Mouse (Mus musculus): ENCODE measurements at regions not wholly inside any gene's neighbourhood (a gene's known extent, or its start where the extent isn't known, plus 50 kb on each side); places are given as distances from the start of the nearest gene placed in this dataset.

DNA sequence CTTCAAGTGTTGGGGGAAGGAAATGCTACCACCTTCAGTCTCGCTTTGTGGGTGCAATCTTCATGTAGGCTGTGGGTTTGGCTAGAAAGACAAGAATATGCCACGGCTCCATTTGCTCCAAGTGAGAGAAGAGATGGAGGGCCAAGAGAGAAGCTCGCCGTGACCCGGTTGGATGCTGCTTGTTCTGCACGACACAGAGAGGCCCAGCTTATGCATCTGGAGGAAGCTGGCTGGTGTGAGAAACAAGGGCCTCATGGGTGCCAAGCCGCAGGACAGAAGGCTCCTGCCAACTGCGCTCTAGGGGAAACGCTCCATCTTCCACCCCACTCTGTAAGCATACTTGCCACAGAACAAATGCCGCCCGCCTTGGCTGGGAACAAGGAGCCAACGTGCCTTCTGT is 351.0 kb upstream of the Myt1l start:
- H3K27ac ChIP-seq (replicated peaks): no peak overlapping the region
- H3K4me2 ChIP-seq (replicated peaks): no peak overlapping the region
- peaks cover 4% of the 10 kb centered on the region; the same call in 1 of the 2 replicates for H3K4me1 ChIP-seq
- no peaks in the 10 kb centered on the region for H3K9me3 ChIP-seq
- no peak for ATAC-seq (ENCODE audit: low FRiP score, low read depth)
- H3K4me3 ChIP-seq: no peak overlapping the region
- no peaks in the 10 kb centered on the region for H3K36me3 ChIP-seq
- 93% methylated on average over 12 of the region's 12 CpGs for WGBS
- no peaks in the 10 kb centered on the region for H3K27me3 ChIP-seq
- no peak overlapping the region for H3K9ac ChIP-seq (replicated peaks)

- H3K9ac ChIP-seq (replicated peaks): no peak overlapping the region
- no peak overlapping the region for H3K4me2 ChIP-seq (replicated peaks)
- WGBS: 79% methylated on average over 14 of the region's 14 CpGs
- H3K27me3 ChIP-seq: no peaks in the 10 kb centered on the region
- H3K36me3 ChIP-seq: no peaks in the 10 kb centered on the region
- no peaks in the 10 kb centered on the region for H3K9me3 ChIP-seq
- peaks cover 4% of the 10 kb centered on the region; the same call in 1 of the 2 replicates for H3K4me1 ChIP-seq
- H3K27ac ChIP-seq (replicated peaks): no peak overlapping the region
- ATAC-seq (ENCODE audit: low FRiP score, low read depth): no peak
- H3K4me3 ChIP-seq: no peak overlapping the region
Measured at GRCm38 (mm10) chr12:29178168-29178895, 349.9 kb upstream of the Myt1l start.

DNA sequence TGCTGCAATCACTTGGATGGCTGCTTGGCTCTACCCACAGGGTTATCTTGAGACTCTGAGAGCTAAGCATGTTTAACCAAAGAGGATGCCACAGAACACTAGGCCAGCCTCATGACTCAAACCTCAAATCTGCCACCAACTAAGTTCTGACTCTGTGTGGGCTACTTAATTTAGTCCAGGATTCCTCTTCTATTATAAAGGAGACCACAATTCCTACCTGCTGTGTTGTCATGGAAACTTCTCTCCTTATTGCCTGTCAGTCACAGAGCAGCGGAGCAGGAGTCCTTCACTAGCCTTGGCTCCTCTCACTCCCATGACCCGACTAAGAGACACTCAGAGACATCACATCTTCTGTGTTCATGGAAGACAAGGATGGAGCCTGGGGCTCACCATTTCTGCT is 348.8 kb upstream of the Myt1l start:
- Histone ChIP-seq H3K36me3 (no peaks in the 10 kb centered on the region), H3K27ac (replicated peaks) (no peak overlapping the region), H3K9ac (replicated peaks) (no peak overlapping the region), H3K4me1 (peaks cover 4% of the 10 kb centered on the region; the same call in 1 of the 2 replicates), H3K4me2 (replicated peaks) (no peak overlapping the region), H3K9me3 (no peaks in the 10 kb centered on the region), H3K4me3 (no peak overlapping the region), H3K27me3 (no peaks in the 10 kb centered on the region)
- no peak for ATAC-seq (ENCODE audit: low FRiP score, low read depth)
- 15% methylated on average over 2 of the region's 2 CpGs for WGBS

DNA sequence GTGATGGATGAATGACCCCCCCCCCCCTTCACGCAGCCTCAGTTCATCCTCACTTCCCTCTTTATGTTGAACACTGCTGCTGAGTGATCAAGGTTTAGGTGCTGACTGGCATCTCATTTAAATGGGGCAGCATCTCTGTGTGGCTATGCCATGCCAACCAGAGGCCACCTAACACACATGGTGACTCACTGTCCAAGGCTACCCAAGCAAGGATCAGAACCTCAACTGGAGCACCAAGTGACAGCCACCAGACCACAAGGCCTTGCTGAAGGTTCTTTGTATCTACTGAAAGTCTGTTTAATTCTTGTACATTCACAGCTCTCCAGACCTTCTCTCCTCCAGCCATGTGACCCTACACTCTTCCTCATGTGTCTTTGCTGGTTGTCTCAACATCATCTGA is 347.6 kb upstream of the Myt1l start:
- no peak overlapping the region for H3K27ac ChIP-seq (replicated peaks)
- no peak overlapping the region for H3K4me3 ChIP-seq
- H3K4me2 ChIP-seq (replicated peaks): no peak overlapping the region
- WGBS: 71% methylated on average over 1 of the region's 1 CpGs
- H3K9me3 ChIP-seq: no peaks in the 10 kb centered on the region
- H3K4me1 ChIP-seq: peaks cover 3% of the 10 kb centered on the region; the same call in 1 of the 2 replicates
- no peaks in the 10 kb centered on the region for H3K27me3 ChIP-seq
- no peak overlapping the region for H3K9ac ChIP-seq (replicated peaks)
- no peak for ATAC-seq (ENCODE audit: low FRiP score, low read depth)
- no peaks in the 10 kb centered on the region for H3K36me3 ChIP-seq

DNA sequence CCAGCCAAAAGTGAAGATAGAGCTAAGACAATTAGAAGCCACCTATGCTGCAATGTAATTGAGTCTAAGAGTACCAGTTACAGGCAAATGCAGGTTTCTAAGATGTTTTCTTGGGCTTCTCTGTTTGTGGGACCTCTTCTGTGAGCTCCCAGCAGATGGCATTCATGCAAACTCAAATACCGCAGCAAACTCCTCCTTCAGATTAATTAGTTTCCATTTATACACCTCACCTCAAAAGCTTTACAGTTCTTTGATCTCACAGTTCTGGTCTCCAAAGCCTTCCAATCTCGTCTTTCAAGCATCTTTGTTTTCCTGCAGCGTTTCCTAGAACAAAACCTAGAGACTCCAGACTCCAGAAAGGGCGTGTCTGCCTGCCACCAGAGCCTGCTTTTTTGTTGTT is 340.6 kb upstream of the Myt1l start:
- H3K4me3 ChIP-seq: no peak overlapping the region
- peaks cover 5% of the 10 kb centered on the region; the same call in 1 of the 2 replicates for H3K9me3 ChIP-seq
- no peak overlapping the region for H3K27ac ChIP-seq (replicated peaks)
- no peaks in the 10 kb centered on the region for H3K36me3 ChIP-seq
- no peak for ATAC-seq (ENCODE audit: low FRiP score, low read depth)
- no peak overlapping the region for H3K9ac ChIP-seq (replicated peaks)
- WGBS: 49% methylated on average over 4 of the region's 4 CpGs
- no peak overlapping the region for H3K4me2 ChIP-seq (replicated peaks)
- H3K4me1 ChIP-seq: no peaks in the 10 kb centered on the region
- H3K27me3 ChIP-seq: no peaks in the 10 kb centered on the region

GRCm38 (mm10) chr12:29192391-29192790 is 335.8 kb upstream of the Myt1l start:
- no peak for ATAC-seq (ENCODE audit: low FRiP score, low read depth)
- H3K36me3 ChIP-seq: no peaks in the 10 kb centered on the region
- peaks cover 5% of the 10 kb centered on the region; the same call in 1 of the 2 replicates for H3K9me3 ChIP-seq
- 89% methylated on average over 3 of the region's 3 CpGs for WGBS
- H3K27me3 ChIP-seq: no peaks in the 10 kb centered on the region
- no peak overlapping the region for H3K27ac ChIP-seq (replicated peaks)
- H3K4me3 ChIP-seq: no peak overlapping the region
- H3K4me1 ChIP-seq: no peaks in the 10 kb centered on the region
- H3K9ac ChIP-seq (replicated peaks): no peak overlapping the region
- no peak overlapping the region for H3K4me2 ChIP-seq (replicated peaks)

DNA sequence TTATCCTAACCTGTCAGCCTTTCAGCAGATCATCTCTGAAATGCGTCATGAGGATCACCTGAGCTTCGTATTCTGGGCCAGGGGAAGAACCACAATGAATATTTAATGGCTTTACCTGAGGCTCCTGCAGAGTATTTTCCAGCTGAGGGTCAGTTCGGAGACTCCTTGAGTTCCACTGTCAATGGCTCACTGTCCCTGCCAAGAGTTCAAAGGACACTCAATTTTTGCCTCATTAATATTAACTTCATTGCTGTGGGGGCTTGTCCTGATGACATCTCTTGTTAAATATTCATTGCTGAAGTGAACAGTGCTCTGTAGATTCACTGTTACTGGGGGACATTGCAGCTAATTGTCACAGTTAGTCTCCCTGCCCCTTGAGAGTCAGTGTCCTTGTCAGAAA is 316.2 kb upstream of the Myt1l start:
- WGBS: 74% methylated on average over 3 of the region's 3 CpGs
- Histone ChIP-seq H3K9ac (replicated peaks) (no peak overlapping the region), H3K36me3 (no peaks in the 10 kb centered on the region), H3K27ac (replicated peaks) (no peak overlapping the region), H3K27me3 (no peaks in the 10 kb centered on the region), H3K4me3 (no peak overlapping the region), H3K9me3 (no peaks in the 10 kb centered on the region), H3K4me2 (replicated peaks) (no peak overlapping the region), H3K4me1 (no peaks in the 10 kb centered on the region)
- no peak for ATAC-seq (ENCODE audit: low FRiP score, low read depth)

GRCm38 (mm10) chr12:29213625-29214024 is 314.6 kb upstream of the Myt1l start:
- no peaks in the 10 kb centered on the region for H3K27me3 ChIP-seq
- ATAC-seq (ENCODE audit: low FRiP score, low read depth): no peak
- no peaks in the 10 kb centered on the region for H3K4me1 ChIP-seq
- no peaks in the 10 kb centered on the region for H3K36me3 ChIP-seq
- no peak overlapping the region for H3K27ac ChIP-seq (replicated peaks)
- H3K9ac ChIP-seq (replicated peaks): no peak overlapping the region
- no peak overlapping the region for H3K4me2 ChIP-seq (replicated peaks)
- H3K4me3 ChIP-seq: no peak overlapping the region
- WGBS: 88% methylated on average over 1 of the region's 1 CpGs
- no peaks in the 10 kb centered on the region for H3K9me3 ChIP-seq

DNA sequence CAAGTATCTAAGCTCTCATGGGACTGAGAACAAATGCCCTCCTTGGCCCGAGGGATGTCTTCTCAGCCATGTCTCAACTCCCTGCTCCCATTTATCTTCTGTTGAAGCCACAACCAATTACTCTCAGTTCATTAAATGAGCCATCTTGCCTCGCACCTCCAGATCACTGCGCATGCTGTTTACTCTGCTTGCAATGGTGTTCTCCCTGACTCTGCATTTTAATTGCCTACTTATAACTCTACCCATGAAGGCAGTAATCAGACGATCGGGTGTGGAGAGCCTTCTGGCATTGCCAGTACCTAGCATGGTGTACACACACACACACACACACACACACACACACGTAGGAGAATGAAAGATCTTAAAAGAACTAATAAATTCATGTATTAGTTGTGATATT is 306.1 kb upstream of the Myt1l start:
- Histone ChIP-seq H3K9ac (replicated peaks) (no peak overlapping the region), H3K27ac (replicated peaks) (no peak overlapping the region), H3K4me2 (replicated peaks) (no peak overlapping the region), H3K4me3 (no peak overlapping the region), H3K36me3 (no peaks in the 10 kb centered on the region), H3K9me3 (no peaks in the 10 kb centered on the region), H3K27me3 (no peaks in the 10 kb centered on the region), H3K4me1 (no peaks in the 10 kb centered on the region)
- WGBS: 89% methylated on average over 6 of the region's 6 CpGs
- no peak for ATAC-seq (ENCODE audit: low FRiP score, low read depth)

DNA sequence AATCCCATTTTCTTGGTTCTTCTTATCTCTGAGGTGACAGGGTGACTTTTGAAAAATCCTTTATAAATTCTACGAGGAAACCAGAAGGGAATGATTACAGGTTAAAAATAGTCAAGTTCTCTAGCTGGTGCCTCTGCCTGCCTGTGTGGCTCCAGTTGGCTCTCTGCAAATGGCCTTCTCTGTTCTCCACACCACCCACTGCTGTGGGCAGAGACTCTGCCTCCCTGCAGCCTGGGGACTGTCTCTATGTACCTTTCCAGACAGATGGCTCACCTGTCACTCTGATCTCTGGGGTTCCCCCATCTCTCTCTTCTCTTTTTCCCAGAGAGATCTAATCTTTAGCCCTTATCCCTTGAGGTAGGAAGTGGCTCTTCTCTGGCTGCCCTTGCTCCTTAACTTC is 302.2 kb upstream of the Myt1l start:
- ATAC-seq (ENCODE audit: low FRiP score, low read depth): no peak
- no peak overlapping the region for H3K27ac ChIP-seq (replicated peaks)
- no peak overlapping the region for H3K4me2 ChIP-seq (replicated peaks)
- H3K27me3 ChIP-seq: no peaks in the 10 kb centered on the region
- H3K36me3 ChIP-seq: no peaks in the 10 kb centered on the region
- H3K4me3 ChIP-seq: no peak overlapping the region
- no peaks in the 10 kb centered on the region for H3K9me3 ChIP-seq
- no peak overlapping the region for H3K9ac ChIP-seq (replicated peaks)
- 32% methylated on average over 1 of the region's 1 CpGs for WGBS
- no peaks in the 10 kb centered on the region for H3K4me1 ChIP-seq

DNA sequence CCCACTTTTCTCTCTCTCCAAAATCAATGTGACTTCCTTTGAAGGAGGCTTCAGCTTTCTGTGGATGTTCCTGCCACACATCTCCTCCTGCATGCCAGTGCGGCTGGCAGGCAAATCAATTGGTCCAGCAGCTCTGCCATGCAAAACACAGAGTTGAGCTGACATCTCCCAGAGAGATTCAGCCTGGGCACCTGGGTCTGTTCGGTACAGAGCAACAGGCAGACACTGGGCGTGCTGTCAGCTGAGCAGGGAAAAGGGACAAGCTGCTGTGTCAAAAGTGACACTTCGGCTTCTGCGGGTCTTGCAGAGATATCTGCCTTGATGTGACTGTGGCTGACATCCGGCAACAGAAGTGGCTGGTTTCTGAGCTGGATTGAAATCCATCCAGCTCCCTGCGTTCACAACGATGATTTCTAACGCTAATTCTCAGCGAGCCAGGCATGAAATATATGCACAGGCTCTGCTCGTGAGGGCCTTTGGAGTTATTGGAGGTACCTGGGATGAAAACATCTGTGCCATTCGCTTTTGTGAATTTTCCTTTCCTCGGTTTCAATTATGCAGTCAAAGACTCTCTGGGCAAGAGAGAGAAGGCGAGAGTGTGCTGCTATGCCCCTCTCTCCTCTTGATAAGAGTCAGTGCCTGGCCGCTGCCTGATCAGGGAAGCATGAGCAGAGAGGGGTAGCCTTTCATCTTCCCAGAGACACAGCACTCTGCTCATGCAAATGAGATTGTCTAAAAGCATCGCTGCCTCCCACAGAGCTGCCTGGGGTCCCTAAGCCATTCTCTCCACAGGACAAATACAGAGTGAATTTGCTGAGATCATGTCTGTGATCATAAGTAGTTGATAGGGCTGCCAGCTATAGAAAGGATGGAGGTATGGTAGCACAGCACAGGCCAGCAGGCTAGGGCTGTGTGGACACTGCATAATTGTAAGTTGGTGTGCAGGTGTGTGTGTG is 295.4 kb upstream of the Myt1l start:
- peak overlapping the region; percentile 49 for H3K4me2 ChIP-seq (replicated peaks)
- H3K27ac ChIP-seq (replicated peaks): peak overlapping the region; percentile 83
- peak; percentile 79 for ATAC-seq (ENCODE audit: low FRiP score, low read depth)
- H3K9ac ChIP-seq (replicated peaks): peak overlapping the region; percentile 21; the same call in 1 of the 2 replicates
- peaks cover 4% of the 10 kb centered on the region; the same call in 1 of the 2 replicates for H3K27me3 ChIP-seq
- H3K36me3 ChIP-seq: no peaks in the 10 kb centered on the region
- H3K4me3 ChIP-seq: peak overlapping the region; percentile 15; the same call in 1 of the 2 replicates
- WGBS: 15% methylated on average over 16 of the region's 16 CpGs
- no peaks in the 10 kb centered on the region for H3K9me3 ChIP-seq
- peaks cover 17% of the 10 kb centered on the region for H3K4me1 ChIP-seq

GRCm38 (mm10) chr12:29236496-29236895 is 291.7 kb upstream of the Myt1l start:
- no peak for ATAC-seq (ENCODE audit: low FRiP score, low read depth)
- peaks cover 21% of the 10 kb centered on the region for H3K4me1 ChIP-seq
- no peak overlapping the region for H3K4me3 ChIP-seq
- no peaks in the 10 kb centered on the region for H3K9me3 ChIP-seq
- H3K27me3 ChIP-seq: peaks cover 4% of the 10 kb centered on the region; the same call in 1 of the 2 replicates
- no peak overlapping the region for H3K9ac ChIP-seq (replicated peaks)
- H3K36me3 ChIP-seq: no peaks in the 10 kb centered on the region
- H3K27ac ChIP-seq (replicated peaks): no peak overlapping the region
- H3K4me2 ChIP-seq (replicated peaks): no peak overlapping the region
- WGBS: 92% methylated on average over 2 of the region's 2 CpGs
